19 mouse cellular contexts compared by ENCODE assay signal in the genomic region with DNA sequence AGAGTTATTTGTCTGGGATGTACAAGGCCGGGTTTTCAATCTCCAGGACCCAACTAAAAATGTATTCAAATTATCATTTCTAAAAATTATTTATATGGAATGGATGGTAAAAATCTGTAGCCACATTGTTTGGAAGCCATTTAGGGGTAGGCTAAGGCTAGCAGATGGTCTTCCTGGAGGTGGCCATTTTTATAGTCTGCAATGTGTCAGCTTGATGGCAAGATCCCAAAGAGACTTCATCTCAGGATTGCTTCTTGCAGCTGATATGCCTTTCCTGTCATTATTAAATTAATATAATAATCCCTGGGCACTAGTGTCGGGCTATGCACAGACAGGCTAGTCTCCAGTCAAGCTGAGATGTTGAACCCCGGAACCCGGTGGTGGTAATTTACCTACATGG. TPM values are rescaled to one million over a fixed set of nuclear protein-coding genes. Genes with fewer than 3 reads are reported as not detected.
DNase-seq lines count a peak whose midpoint lies in the region; TF ChIP-seq lines count a peak whose summit lies in the region.
"Had no signal": no experiment of that assay in that cellular context is flagged by ENCODE, and none has a peak within 500 bp of the region (broad histone marks: within the 10 kb centered on the region; RNA-seq: fewer than 3 reads in every experiment).

No protein-coding gene starts in this region.

- no peak overlapping the region for H3K27ac ChIP-seq in cerebellum, adult 2 months (ENCODE audit: insufficient read depth, low read length)
- H3K27ac ChIP-seq: embryonic facial prominence, embryonic 12.5 days; embryonic facial prominence, embryonic 15.5 days; heart, adult 2 months; heart, embryonic 10.5 days; heart, embryonic 13.5 days; hindbrain, embryonic 12.5 days; hindbrain, embryonic 15.5 days had no signal

- peak; percentile 29 for DNase-seq in cerebellum, adult 11-12 months
- no peak for DNase-seq in cerebellum, postnatal 4 days (ENCODE audit: low spot score in 2 of 2)
- DNase-seq in brain, adult 2 months (ENCODE audit: low read depth, low spot score), result peak; percentile 83
- DNase-seq in cerebellum, adult 2 months, result peak; percentile 20 to 71
- DNase-seq in cerebellum, postnatal 36 days, result peak; percentile 9 to 17
- DNase-seq in ovary, postnatal 10 days (ENCODE audit: low spot score), result no peak
- DNase-seq: adrenal gland, adult 2 months; adrenal gland, postnatal 14 days; gastrocnemius, postnatal 10 days; gastrocnemius, postnatal 36 days; heart, adult 2 months; heart, postnatal 14 days; kidney, adult 2 months had no signal

- no peak for TF ChIP-seq POLR2A in cerebellum, adult 2 months (IDR thresholded peaks at IDR 0.05; ENCODE audit: borderline replicate concordance, insufficient read depth, low read length)

- peaks cover 6% of the 10 kb centered on the region; the same call in 1 of the 2 replicates for H3K4me1 ChIP-seq in cerebellum, adult 2 months (ENCODE audit: control insufficient read depth, insufficient read depth, low read length)
- H3K4me1 ChIP-seq: embryonic facial prominence, embryonic 15.5 days; heart, embryonic 10.5 days; hindbrain, embryonic 15.5 days had no signal

- no peaks in the 10 kb centered on the region for H3K27me3 ChIP-seq in cerebellum, adult 2 months (ENCODE audit: control insufficient read depth, insufficient read depth, low read length)
- H3K27me3 ChIP-seq: embryonic facial prominence, embryonic 12.5 days; embryonic facial prominence, embryonic 15.5 days; heart, embryonic 13.5 days; hindbrain, embryonic 12.5 days; hindbrain, embryonic 15.5 days had no signal

- no peak for TF ChIP-seq CTCF in cerebellum, adult 2 months (IDR thresholded peaks at IDR 0.05; ENCODE audit: borderline replicate concordance, insufficient read depth, low read depth, low read length)

- WGBS in cerebellum, adult 2 months, result 30% methylated on average over 4 of the region's 4 CpGs

- H3K4me3 ChIP-seq in cerebellum, adult 2 months (replicated peaks; ENCODE audit: insufficient read depth, low read depth, low read length), result no peak overlapping the region
- H3K4me3 ChIP-seq: embryonic facial prominence, embryonic 12.5 days; embryonic facial prominence, embryonic 15.5 days; heart, adult 2 months; heart, embryonic 10.5 days; heart, embryonic 13.5 days; hindbrain, embryonic 12.5 days; hindbrain, embryonic 15.5 days had no signal

RNA-seq across cellular contexts. Expression of a gene that starts 26.8 kb away (rescaled TPM):
- polyA plus RNA-seq in cerebellum, adult 2 months (2012; rRNA removed), result 30.8 and 31.5 TPM in 2 replicates

Comparison
In these comparisons a context has a peak if more than half of its experiments do, and no peak if none do; other contexts are left out.
1. DNase-seq: peak in cerebellum, adult 11-12 months (single experiment), brain, adult 2 months (single experiment), cerebellum, adult 2 months (2 of 2) and cerebellum, postnatal 36 days (2 of 2); none in cerebellum, postnatal 4 days (0 of 2) and ovary, postnatal 10 days (single experiment).